Mouse (Mus musculus): ENCODE data around the gene Hoxb3. TPM values are rescaled to one million over a fixed set of nuclear protein-coding genes. Genes with fewer than 3 reads are reported as not detected.
A peak's percentile ranks its signal among the peaks of the same experiment; 100 is the strongest.

Hoxb3 gene
- polyA plus RNA-seq, 1 experiment from 2014 or later = not detected

DNA sequence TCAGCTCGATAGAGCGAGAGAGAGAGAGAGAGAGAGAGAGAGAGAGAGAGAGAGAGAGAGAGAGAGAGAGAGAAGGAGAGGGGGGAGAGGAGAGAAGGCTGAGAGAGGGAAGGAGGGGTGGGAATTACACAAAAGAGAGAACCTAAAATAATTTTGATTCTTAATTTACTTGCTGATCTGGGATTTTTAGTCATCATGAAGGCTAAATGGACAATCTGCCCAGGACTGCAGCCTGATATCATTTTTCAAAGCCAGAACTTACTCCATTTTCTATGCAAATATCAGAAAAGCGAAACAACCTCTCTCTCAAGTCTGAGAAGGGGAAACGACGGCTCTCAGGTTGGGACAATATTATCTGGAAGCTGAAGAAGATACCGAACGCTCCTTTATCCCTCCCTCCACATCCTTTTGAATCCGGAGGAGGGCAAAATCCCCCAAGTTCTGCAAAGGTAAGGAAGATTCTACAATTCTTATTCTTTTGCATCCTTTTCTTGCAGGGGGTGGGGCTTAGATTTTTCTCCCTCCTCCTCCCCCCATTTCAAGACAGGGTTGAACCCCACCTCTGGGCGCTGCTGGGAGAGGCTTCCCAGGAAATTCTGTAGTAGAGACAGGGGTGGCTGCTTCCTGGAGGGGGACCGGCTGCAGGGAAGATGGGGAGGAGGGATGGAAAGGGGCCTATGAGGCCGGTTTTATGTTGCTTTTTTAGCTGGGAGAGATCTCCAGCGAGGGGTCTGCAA, 30.4 kb upstream of the Hoxb3 start:
- H3K36me3 ChIP-seq = no peaks in the 10 kb centered on the region
- peaks cover 100% of the 10 kb centered on the region for H3K27me3 ChIP-seq (ENCODE audit: low read depth, poor library complexity, severe bottlenecking)
- no peak overlapping the region for H3K27ac ChIP-seq (replicated peaks)
- H3K4me1 ChIP-seq = no peaks in the 10 kb centered on the region
- DNase-seq (ENCODE audit: low spot score) = no peak
- H3K9me3 ChIP-seq (replicated peaks) = no peaks in the 10 kb centered on the region
- WGBS = under 1% methylated on average over 12 of the region's 12 CpGs
- H3K4me3 ChIP-seq = no peak overlapping the region

DNA sequence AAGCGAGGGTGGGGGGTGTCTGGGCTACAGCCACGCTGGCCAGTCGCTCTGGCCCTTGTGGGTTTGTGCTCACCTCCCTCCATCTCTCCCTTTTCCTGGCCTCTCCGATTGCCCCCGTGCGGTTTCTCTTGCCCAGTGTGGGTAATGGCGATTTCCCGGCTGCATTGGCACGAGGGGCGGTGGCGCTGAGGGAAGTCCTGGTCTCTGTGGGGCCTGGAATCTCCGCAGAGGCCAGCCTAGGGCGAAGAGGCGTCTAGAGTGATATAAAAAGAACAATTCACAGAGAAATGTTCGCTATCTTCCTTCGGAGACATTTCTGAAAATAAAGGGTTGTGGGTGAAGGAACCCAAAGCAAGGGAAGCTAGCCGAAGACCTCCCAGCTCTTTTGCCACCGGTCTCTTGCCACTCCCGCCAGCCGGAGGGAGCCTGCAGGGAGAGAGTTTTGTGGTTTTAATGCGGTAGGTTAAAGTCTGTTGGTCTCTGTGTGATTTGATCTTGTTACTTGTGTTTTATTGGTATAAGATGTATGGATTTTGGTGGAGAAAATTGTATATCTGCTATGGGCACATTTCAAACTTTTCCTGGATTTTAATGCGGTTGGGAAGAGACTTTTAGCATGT, 29.7 kb upstream of the Hoxb3 start:
- under 1% methylated on average over 22 of the region's 22 CpGs for WGBS
- no peaks in the 10 kb centered on the region for H3K9me3 ChIP-seq (replicated peaks)
- no peak overlapping the region for H3K27ac ChIP-seq (replicated peaks)
- no peak overlapping the region for H3K4me3 ChIP-seq
- peaks cover 100% of the 10 kb centered on the region for H3K27me3 ChIP-seq (ENCODE audit: low read depth, poor library complexity, severe bottlenecking)
- H3K4me1 ChIP-seq = no peaks in the 10 kb centered on the region
- H3K36me3 ChIP-seq = no peaks in the 10 kb centered on the region
- no peak for DNase-seq (ENCODE audit: low spot score)

DNA sequence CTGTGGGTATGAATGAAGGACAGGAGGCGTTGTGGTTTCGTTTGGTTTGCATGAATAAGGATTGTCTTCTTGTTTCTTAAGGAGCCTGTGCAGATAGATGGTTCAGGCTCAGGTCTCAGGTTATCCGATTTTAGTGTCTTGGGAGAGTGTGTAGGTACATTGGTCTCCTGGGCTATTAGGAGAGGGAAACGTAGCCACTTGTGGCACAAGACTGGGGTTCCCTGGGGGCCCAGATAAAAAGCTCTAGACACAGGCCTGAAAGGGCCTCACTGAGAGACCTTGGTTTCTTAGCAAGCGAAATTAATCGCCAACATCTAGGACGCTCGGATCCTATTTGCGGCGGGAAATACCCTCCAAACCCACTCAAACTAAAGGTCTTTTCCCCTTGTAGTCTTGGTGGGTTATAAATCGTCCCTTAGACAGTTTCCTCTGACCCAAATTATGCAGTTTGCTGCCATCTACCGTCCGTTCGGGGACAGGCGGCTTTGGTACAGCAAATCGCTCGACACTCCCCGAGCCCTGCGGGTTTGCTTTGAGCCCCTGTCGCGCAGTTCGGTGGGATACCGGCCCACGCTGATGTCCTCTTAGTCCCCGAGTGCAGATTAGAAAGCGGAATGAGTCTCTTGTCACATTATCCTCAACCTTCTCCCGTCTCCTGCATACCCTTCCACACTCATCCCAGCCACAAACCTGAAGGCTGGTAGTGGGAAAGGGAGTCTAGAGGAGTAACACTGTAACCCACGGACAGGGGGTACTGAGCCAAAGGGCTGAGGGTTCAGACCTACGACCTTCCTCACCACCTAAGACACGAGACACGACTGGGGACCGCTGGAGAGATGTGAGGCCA, 28.7 kb upstream of the Hoxb3 start:
- peaks cover 4% of the 10 kb centered on the region for H3K4me1 ChIP-seq
- no peak overlapping the region for H3K27ac ChIP-seq (replicated peaks)
- H3K36me3 ChIP-seq = no peaks in the 10 kb centered on the region
- WGBS = 1% methylated on average over 32 of the region's 32 CpGs
- DNase-seq (ENCODE audit: low spot score) = peak; percentile 82
- H3K27me3 ChIP-seq (ENCODE audit: low read depth, poor library complexity, severe bottlenecking) = peaks cover 100% of the 10 kb centered on the region
- no peaks in the 10 kb centered on the region for H3K9me3 ChIP-seq (replicated peaks)
- H3K4me3 ChIP-seq = no peak overlapping the region

DNA sequence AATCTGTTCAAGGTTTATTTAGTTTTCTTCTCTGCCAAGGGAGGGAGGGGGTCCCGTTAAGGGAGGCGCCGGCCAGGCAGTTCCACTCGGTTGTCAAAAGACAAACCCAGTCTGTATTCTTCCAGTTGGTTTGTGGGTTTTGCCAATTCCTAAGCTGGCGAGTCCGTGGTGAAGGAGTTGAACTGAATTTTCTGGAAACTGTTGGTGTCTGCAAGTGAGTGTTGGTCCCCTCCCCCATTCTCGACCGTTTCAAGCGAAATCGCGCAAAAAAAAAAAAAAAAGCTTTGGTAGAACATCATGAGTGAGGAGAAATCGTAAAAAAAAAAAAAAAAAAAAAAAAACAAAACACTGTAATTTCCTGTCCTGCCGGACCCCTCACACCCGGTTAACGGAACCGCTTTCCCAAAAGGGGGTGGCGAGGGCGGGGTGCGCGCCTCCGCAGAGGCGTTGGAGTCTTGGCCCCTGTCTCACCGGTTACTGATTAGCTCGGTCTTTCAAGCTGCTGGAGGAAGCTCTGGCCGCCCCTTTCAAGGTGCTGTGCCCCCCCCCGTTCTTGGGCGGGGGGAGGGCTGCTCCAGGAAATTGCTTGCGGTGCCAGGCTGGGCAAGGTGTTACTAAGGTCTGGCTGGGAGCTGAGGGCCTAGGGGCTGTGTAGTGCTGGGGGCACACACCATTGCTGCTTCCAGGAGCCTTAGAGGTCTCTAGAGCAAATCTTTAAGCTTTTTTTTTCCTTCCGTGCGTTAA, 27.9 kb upstream of the Hoxb3 start:
- no peak overlapping the region for H3K27ac ChIP-seq (replicated peaks)
- peaks cover 100% of the 10 kb centered on the region for H3K27me3 ChIP-seq (ENCODE audit: low read depth, poor library complexity, severe bottlenecking)
- no peaks in the 10 kb centered on the region for H3K9me3 ChIP-seq (replicated peaks)
- no peaks in the 10 kb centered on the region for H3K36me3 ChIP-seq
- WGBS = 1% methylated on average over 30 of the region's 30 CpGs
- DNase-seq (ENCODE audit: low spot score) = no peak
- no peak overlapping the region for H3K4me3 ChIP-seq
- peaks cover 5% of the 10 kb centered on the region for H3K4me1 ChIP-seq

DNA sequence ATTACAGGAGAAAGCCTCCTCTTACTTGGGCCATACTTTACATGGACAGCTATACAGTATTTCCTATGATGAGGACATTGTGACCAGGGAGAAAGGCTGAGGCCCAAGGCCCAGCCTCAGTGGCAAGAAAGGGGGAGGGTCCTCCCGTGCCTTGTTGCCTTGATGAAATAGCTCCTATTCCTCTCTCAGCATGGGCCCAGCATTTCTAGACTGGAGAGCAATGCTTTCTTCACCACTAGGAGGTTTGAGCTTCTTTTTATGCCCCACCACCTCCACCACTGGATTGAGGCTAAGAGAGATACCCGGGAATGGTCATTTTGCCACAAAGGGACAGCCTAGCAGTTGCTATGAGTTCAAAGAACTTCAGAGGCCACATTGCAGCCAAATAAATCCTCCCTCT, 26.1 kb upstream of the Hoxb3 start:
- H3K27me3 ChIP-seq (ENCODE audit: low read depth, poor library complexity, severe bottlenecking) = peaks cover 100% of the 10 kb centered on the region
- DNase-seq (ENCODE audit: low spot score) = no peak
- H3K9me3 ChIP-seq (replicated peaks) = no peaks in the 10 kb centered on the region
- no peaks in the 10 kb centered on the region for H3K36me3 ChIP-seq
- no peak overlapping the region for H3K27ac ChIP-seq (replicated peaks)
- peaks cover 9% of the 10 kb centered on the region for H3K4me1 ChIP-seq
- WGBS = 3% methylated on average over 2 of the region's 2 CpGs
- no peak overlapping the region for H3K4me3 ChIP-seq

DNA sequence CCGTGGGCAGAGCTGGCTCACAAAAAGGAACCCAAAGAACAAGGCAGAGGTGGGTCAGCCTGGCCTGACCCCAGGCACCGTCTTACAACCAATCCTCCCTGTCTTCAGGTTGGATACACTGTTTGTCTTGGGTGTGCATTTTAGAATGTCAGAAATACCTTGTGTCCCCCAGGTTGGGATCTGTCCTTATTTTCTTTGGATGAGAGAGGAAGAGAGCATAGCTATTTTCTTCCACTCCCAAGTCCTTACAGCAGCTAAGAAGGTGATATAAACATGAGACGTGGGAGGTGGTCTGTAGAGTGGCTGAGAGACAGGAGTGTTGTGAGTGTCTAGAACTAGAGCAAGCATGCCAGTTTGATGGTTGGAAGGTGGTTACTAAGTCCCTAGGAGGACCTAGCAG, 25.7 kb upstream of the Hoxb3 start:
- Histone ChIP-seq H3K4me3 (no peak overlapping the region), H3K27ac (replicated peaks) (no peak overlapping the region), H3K36me3 (no peaks in the 10 kb centered on the region), H3K4me1 (peaks cover 9% of the 10 kb centered on the region), H3K27me3 (ENCODE audit: low read depth, poor library complexity, severe bottlenecking) (peaks cover 100% of the 10 kb centered on the region), H3K9me3 (replicated peaks) (no peaks in the 10 kb centered on the region)
- no peak for DNase-seq (ENCODE audit: low spot score)
- 1% methylated on average over 3 of the region's 3 CpGs for WGBS

DNA sequence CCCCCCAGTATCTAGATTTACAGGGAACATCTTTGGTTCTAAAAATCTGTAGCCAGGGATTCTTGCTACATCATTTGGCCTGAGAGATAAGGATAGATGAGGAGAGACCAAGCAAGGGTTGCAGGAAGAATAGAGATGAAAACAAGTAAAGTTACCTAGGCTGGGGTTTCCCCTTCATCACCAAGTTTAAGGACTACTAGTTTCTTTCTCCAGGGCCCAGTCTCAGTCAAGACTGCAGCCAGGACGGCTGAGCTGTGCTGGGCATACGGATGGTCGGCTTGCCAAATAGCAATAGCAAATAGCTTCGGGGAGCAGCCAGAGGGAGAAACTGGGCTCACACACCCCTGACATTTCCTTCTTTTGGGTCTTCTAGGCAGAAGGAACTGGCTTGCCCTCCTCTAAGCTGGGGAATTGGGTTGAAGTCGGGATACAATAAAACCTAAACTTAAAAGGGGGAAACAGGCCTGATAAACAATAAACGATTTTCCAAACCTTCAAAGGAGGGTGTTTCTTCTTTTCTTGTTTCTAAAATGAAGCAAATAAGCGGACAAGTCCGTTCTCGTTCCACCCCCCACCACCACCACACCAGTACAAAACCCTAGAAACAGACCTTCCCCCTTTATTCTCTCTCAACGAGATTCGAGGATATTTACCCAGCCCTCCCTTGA, 25.0 kb upstream of the Hoxb3 start:
- H3K4me3 ChIP-seq = no peak overlapping the region
- peaks cover 100% of the 10 kb centered on the region for H3K27me3 ChIP-seq (ENCODE audit: low read depth, poor library complexity, severe bottlenecking)
- DNase-seq (ENCODE audit: low spot score) = no peak
- 2% methylated on average over 11 of the region's 11 CpGs for WGBS
- H3K4me1 ChIP-seq = peaks cover 9% of the 10 kb centered on the region
- no peaks in the 10 kb centered on the region for H3K36me3 ChIP-seq
- H3K27ac ChIP-seq (replicated peaks) = no peak overlapping the region
- H3K9me3 ChIP-seq (replicated peaks) = no peaks in the 10 kb centered on the region

DNA sequence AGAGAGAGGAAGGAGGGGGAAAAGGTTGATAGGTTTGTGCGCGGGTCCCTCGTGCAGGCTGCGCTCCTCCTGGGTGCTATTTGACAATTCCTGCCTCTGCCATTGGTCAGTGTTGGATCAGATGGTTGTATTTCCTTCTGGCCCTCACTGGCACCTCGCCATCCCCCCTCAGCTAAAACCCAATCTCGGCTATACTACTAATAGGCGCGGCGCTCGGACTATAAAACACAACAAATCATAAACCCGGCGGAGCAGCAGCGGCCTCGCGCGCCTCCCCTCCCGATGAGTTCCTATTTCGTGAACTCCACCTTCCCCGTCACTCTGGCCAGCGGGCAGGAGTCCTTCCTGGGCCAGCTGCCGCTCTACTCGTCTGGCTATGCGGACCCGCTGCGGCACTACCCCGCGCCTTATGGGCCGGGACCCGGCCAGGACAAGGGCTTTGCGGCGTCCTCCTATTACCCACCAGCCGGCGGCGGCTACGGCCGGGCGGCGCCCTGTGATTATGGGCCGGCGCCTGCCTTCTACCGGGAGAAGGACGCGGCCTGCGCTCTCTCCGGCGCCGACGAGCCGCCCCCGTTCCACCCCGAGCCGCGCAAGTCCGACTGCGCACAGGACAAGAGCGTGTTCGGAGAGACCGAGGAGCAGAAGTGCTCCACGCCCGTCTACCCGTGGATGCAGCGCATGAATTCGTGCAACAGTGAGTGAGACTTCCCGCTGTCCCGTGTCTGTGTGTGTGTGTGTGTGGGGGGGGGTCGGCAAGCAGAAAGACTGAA, 24.0 kb upstream of the Hoxb3 start:
- no peak overlapping the region for H3K4me3 ChIP-seq
- H3K27me3 ChIP-seq (ENCODE audit: low read depth, poor library complexity, severe bottlenecking) = peaks cover 100% of the 10 kb centered on the region
- H3K4me1 ChIP-seq = peaks cover 17% of the 10 kb centered on the region
- no peak for DNase-seq (ENCODE audit: low spot score)
- no peak overlapping the region for H3K27ac ChIP-seq (replicated peaks)
- under 1% methylated on average over 66 of the region's 66 CpGs for WGBS
- H3K36me3 ChIP-seq = no peaks in the 10 kb centered on the region
- H3K9me3 ChIP-seq (replicated peaks) = no peaks in the 10 kb centered on the region

DNA sequence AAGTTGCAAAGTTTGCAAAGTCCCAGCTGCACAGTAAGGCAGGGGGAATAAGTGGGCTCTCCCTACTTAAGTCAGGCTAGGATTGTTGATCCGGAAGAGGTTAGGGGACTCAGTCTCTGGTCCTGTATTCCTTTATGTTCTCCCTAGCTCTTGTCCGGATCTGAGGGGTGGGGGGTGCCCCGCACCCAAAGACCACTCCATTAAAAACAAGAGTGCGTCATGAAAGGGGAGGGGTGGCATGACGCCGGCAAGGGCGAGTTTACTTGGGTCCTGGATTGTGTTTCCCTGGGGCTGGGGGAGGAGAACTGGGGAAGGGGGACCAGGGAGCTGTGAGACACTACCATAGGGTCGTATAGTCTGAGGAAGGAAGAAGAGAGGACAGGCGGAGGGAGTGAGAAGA, 23.3 kb upstream of the Hoxb3 start:
- peaks cover 17% of the 10 kb centered on the region for H3K4me1 ChIP-seq
- no peak for DNase-seq (ENCODE audit: low spot score)
- H3K27ac ChIP-seq (replicated peaks) = no peak overlapping the region
- H3K4me3 ChIP-seq = no peak overlapping the region
- H3K9me3 ChIP-seq (replicated peaks) = no peaks in the 10 kb centered on the region
- H3K27me3 ChIP-seq (ENCODE audit: low read depth, poor library complexity, severe bottlenecking) = peaks cover 100% of the 10 kb centered on the region
- no peaks in the 10 kb centered on the region for H3K36me3 ChIP-seq
- WGBS = 1% methylated on average over 9 of the region's 9 CpGs

DNA sequence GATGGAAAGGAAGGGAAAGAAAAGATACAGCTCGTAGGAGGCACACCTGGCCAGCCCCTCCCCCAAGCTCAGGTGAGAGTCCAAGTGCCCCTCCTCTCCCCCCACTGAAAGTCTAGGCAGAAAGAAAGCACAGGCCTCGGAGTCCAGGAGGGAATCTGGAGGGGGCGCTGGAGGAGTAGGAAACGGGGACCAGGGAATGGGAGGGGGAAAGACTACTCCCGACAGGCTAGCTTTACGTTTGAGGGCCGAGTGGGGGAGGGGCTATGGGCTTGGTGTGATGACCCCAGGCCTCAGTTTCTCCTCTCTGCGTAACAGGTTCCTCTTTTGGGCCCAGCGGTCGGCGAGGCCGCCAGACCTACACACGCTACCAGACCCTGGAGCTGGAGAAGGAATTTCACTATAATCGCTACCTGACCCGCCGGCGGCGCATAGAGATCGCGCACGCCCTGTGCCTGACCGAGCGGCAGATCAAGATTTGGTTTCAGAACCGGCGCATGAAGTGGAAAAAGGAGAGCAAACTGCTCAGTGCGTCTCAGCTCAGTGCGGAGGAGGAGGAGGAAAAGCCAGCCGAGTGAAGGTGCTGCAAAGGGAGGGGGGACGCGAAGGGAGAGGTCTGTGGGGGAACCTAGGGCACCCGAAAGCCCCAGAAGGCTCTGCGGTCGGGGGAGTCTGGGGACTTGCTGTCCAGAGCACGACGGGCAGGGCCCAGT, 22.6 kb upstream of the Hoxb3 start:
- no peaks in the 10 kb centered on the region for H3K9me3 ChIP-seq (replicated peaks)
- under 1% methylated on average over 35 of the region's 35 CpGs for WGBS
- H3K27me3 ChIP-seq (ENCODE audit: low read depth, poor library complexity, severe bottlenecking) = peaks cover 100% of the 10 kb centered on the region
- no peak for DNase-seq (ENCODE audit: low spot score)
- H3K4me1 ChIP-seq = peaks cover 17% of the 10 kb centered on the region
- H3K27ac ChIP-seq (replicated peaks) = no peak overlapping the region
- no peak overlapping the region for H3K4me3 ChIP-seq
- no peaks in the 10 kb centered on the region for H3K36me3 ChIP-seq

DNA sequence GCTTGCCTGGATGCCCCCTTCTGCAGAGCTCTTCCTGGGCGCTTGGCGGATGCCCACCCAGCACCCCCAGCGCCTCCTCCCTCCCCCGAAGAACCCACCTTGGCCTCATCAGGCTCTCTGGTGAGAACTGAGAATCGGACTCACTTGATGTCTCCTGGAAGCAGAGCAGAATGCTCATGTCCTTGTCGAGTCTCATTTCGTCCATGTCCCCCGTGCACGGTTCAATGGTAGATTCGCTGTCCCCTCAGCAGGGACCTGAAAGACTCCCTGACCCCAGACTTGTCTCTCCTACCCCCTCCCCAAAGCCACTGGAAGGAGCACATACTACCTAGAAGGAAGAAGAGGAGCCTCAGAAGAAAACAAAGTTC, 22.1 kb upstream of the Hoxb3 start:
- H3K4me3 ChIP-seq = no peak overlapping the region
- H3K27me3 ChIP-seq (ENCODE audit: low read depth, poor library complexity, severe bottlenecking) = peaks cover 100% of the 10 kb centered on the region
- DNase-seq (ENCODE audit: low spot score) = no peak
- no peak overlapping the region for H3K27ac ChIP-seq (replicated peaks)
- 4% methylated on average over 10 of the region's 10 CpGs for WGBS
- peaks cover 17% of the 10 kb centered on the region for H3K4me1 ChIP-seq
- H3K9me3 ChIP-seq (replicated peaks) = no peaks in the 10 kb centered on the region
- H3K36me3 ChIP-seq = no peaks in the 10 kb centered on the region
